Mouse (Mus musculus) CH12.LX (cell line): ENCODE measurements at regions not wholly inside any gene's neighbourhood (a gene's known extent, or its start where the extent isn't known, plus 50 kb on each side); places are given as distances from the start of the nearest gene placed in this dataset.

Source experiments
- DNase-seq: peaks from one replicate; pipeline ENCODE4 v3.0.0-alpha.2; 2013; ENCODE audit errors: extremely low read depth
- H3K27ac ChIP-seq: 2 replicates; pipeline ENCODE4 v1.5.1; 2012; ENCODE audit warnings: low read depth, mild to moderate bottlenecking, control low read depth, moderate library complexity; ENCODE audit not compliant: insufficient read depth
- H3K27me3 ChIP-seq: replicated peaks from 2 replicates; pipeline ENCODE3; 2012; ENCODE audit warnings: inconsistent platforms
- H3K36me3 ChIP-seq, 2 experiments: replicated peaks in 1 of 2; 2 replicates each; pipeline versions ENCODE3 to v1.6.1; 2012; ENCODE audit warnings: inconsistent platforms in 1 of 2, low read length in 1 of 2, mild to moderate bottlenecking in 1 of 2, mixed read lengths in 1 of 2, moderate library complexity in 1 of 2; ENCODE audit not compliant: control insufficient read depth in 1 of 2, insufficient read depth in 1 of 2
- H3K4me1 ChIP-seq, 2 experiments: 2 replicates each; pipeline ENCODE4 v1.6.1; 2012; ENCODE audit warnings: inconsistent platforms in 1 of 2, moderate library complexity in 1 of 2; ENCODE audit not compliant: insufficient read depth in 2 of 2, control insufficient read depth in 1 of 2
- H3K4me2 ChIP-seq: 2 replicates; pipeline ENCODE4 v1.6.1; 2012; ENCODE audit warnings: low read depth, mild to moderate bottlenecking, control low read depth; ENCODE audit not compliant: poor library complexity, insufficient read depth, severe bottlenecking
- H3K4me3 ChIP-seq, 3 experiments: fragments of 150-350 bp in 1 of 3; sonication (generic) in 1 of 3; replicated peaks in 1 of 3; 2 replicates each; pipeline versions ENCODE3 to v1.5.1; 2011 to 2012; ENCODE audit warnings: low read depth in 2 of 3, low read length in 2 of 3, mild to moderate bottlenecking in 2 of 3, moderate library complexity in 2 of 3, control low read depth in 1 of 3, improper control_type of control experiment in 1 of 3, inconsistent platforms in 1 of 3, mixed read lengths in 1 of 3; ENCODE audit not compliant: poor library complexity in 1 of 3
- H3K79me2 ChIP-seq: replicated peaks from 2 replicates; pipeline ENCODE4 v1.6.1; 2012; ENCODE audit warnings: mild to moderate bottlenecking, moderate library complexity; ENCODE audit not compliant: control insufficient read depth, poor library complexity, insufficient read depth, severe bottlenecking; ENCODE audit errors: extremely low read depth
- H3K9ac ChIP-seq: 2 replicates; pipeline ENCODE4 v1.6.1; 2012; ENCODE audit warnings: low read depth, mild to moderate bottlenecking, control low read depth, moderate library complexity; ENCODE audit not compliant: insufficient read depth
- H3K9me3 ChIP-seq: replicated peaks from 2 replicates; pipeline ENCODE3; 2012; ENCODE audit warnings: low read length, inconsistent platforms, mixed read lengths
- BHLHE40 ChIP-seq: IDR thresholded peaks from 2 replicates; pipeline ENCODE4 v1.6.1; 2011; ENCODE audit warnings: mild to moderate bottlenecking, low read depth, low read length, improper control_type of control experiment
- CHD1 ChIP-seq: IDR thresholded peaks from 2 replicates; pipeline ENCODE4 v1.6.1; 2012; ENCODE audit warnings: low read depth, low read length, improper control_type of control experiment, inconsistent platforms
- CHD2 ChIP-seq: IDR thresholded peaks from 2 replicates; pipeline ENCODE4 v1.6.1; 2011; ENCODE audit warnings: low read length, improper control_type of control experiment
- ELF1 ChIP-seq: IDR thresholded peaks from 2 replicates; pipeline ENCODE4 v1.6.1; 2014; ENCODE audit warnings: low read depth, mild to moderate bottlenecking, inconsistent platforms, low read length, improper control_type of control experiment
- EP300 ChIP-seq: IDR thresholded peaks from 2 replicates; pipeline ENCODE4 v1.6.1; 2011; ENCODE audit warnings: low read length, improper control_type of control experiment
- ETS1 ChIP-seq: conservative IDR thresholded peaks from 2 replicates; pipeline ENCODE4 v1.6.1; 2012; ENCODE audit warnings: low read depth, mild to moderate bottlenecking, inconsistent platforms, low read length, improper control_type of control experiment, moderate library complexity
- IRF4 ChIP-seq: IDR thresholded peaks from 2 replicates; pipeline ENCODE4 v1.6.1; 2014; ENCODE audit warnings: low read depth, mild to moderate bottlenecking, inconsistent platforms, low read length, improper control_type of control experiment
- JUN ChIP-seq: IDR thresholded peaks from 2 replicates; pipeline ENCODE4 v1.6.1; 2011; ENCODE audit warnings: low read depth, mild to moderate bottlenecking, low read length, improper control_type of control experiment, moderate library complexity; ENCODE audit not compliant: insufficient read depth
- MAX ChIP-seq: IDR thresholded peaks from 2 replicates; pipeline ENCODE4 v1.6.1; 2011; ENCODE audit warnings: low read length, improper control_type of control experiment
- MXI1 ChIP-seq: IDR thresholded peaks from 2 replicates; pipeline ENCODE4 v1.6.1; 2011; ENCODE audit warnings: mild to moderate bottlenecking, low read depth, low read length, improper control_type of control experiment
- NRF1 ChIP-seq: IDR thresholded peaks from 2 replicates; pipeline ENCODE4 v1.6.1; 2014; ENCODE audit warnings: low read depth, mild to moderate bottlenecking, inconsistent platforms, low read length, improper control_type of control experiment, moderate library complexity
- PAX5 ChIP-seq: IDR thresholded peaks from 2 replicates; pipeline ENCODE4 v1.6.1; 2012; ENCODE audit warnings: low read length, inconsistent platforms, mixed read lengths
- POLR2A ChIP-seq: IDR thresholded peaks from 2 replicates; pipeline ENCODE4 v1.6.1; 2011; ENCODE audit warnings: low read depth, mild to moderate bottlenecking, improper control_type of control experiment, low read length
- SIN3A ChIP-seq: IDR thresholded peaks from 2 replicates; pipeline ENCODE4 v1.6.1; 2012; ENCODE audit warnings: low read length, improper control_type of control experiment, inconsistent platforms
- TCF12 ChIP-seq: IDR thresholded peaks from 2 replicates; pipeline ENCODE4 v1.6.1; 2014; ENCODE audit warnings: low read depth, mild to moderate bottlenecking, inconsistent platforms, low read length, improper control_type of control experiment
- USF1 ChIP-seq: IDR thresholded peaks from 2 replicates; pipeline ENCODE4 v1.6.1; 2014; ENCODE audit warnings: low read depth, mild to moderate bottlenecking, inconsistent platforms, low read length, improper control_type of control experiment
- ZMIZ1 ChIP-seq: IDR thresholded peaks from 2 replicates; pipeline ENCODE4 v1.6.1; 2012; ENCODE audit warnings: low read depth, mild to moderate bottlenecking, inconsistent platforms, low read length, improper control_type of control experiment
- dilution Hi-C: fragments of 300-500 bp; cut with MboI; formaldehyde crosslinking; loops from 2 replicates; pipeline ENCODE4 v1.14.3; 2020; ENCODE audit warnings: low sequenced_read_pairs; ENCODE audit not compliant: extremely low pct_unique_long_range_greater_than_20kb, extremely low pct_ligation_motif_present
- in situ Hi-C: fragments of 300-500 bp; cut with MboI; formaldehyde crosslinking; loops from 3 replicates; pipeline ENCODE4 v1.14.3; 2019; ENCODE audit warnings: low sequenced_read_pairs, low pct_ligation_motif_present, low pct_unique_long_range_greater_than_20kb, mixed read lengths

DNA sequence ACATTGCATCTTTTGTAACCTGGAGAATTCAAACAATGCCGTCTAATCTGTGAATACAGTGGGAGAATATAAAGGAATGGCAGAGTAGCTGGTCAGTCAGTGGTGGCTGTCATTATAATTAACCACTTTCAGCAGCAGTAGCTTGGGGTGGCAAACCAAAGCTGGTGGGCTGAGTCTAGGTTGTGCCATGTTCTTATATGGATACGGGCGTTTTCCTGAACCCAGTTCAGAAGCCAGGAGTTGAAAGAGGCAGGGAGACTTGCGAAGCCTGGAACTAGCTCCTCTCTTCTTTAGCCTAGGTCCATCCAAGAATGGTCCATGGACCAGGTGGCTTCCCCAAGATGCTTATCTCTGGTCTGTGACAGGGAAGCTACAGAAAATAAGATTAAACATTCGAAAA, 135.7 kb downstream of the Btg1 start:
- Histone ChIP-seq H3K27ac (no peak overlapping the region), H3K4me1 (peaks cover 2 to 14% of the 10 kb centered on the region in 2 experiments; a peak in 2 of 4 replicates), H3K9ac (no peak overlapping the region), H3K9me3 (no peaks in the 10 kb centered on the region), H3K4me2 (no peak overlapping the region), H3K4me3 (no peak overlapping the region), H3K27me3 (no peaks in the 10 kb centered on the region), H3K36me3 (no peaks in the 10 kb centered on the region), H3K79me2 (no peaks in the 10 kb centered on the region)
- in situ Hi-C loops (no loop called here), dilution Hi-C loops (no loop called here)
- no peak for TF ChIP-seq POLR2A
- no peak for TF ChIP-seq CHD1
- no peak for TF ChIP-seq CHD2
- no peak for TF ChIP-seq MXI1
- DNase-seq: no peak

DNA sequence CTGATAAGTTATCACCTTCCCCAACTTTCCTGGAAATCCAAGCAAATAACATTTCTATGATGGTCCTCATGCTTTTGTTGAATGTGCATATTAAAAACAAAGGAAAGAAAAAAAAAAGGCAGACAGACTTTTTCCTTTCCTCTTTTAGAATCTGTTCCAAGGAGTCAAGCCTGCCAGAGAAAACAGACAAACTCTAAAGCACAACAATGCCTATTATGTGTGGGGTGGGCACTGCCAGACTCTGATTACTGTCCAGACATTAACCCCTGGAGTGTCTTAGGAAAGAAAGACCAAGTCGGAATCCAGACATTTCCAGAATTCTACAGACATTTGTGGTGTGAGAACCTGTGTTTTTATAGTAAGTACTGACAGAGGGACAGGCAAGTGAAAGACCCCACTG, 136.7 kb downstream of the Btg1 start:
- Histone ChIP-seq H3K4me3 (no peak overlapping the region), H3K9me3 (no peaks in the 10 kb centered on the region), H3K27me3 (no peaks in the 10 kb centered on the region), H3K9ac (no peak overlapping the region), H3K4me1 (peaks cover 2 to 14% of the 10 kb centered on the region in 2 experiments; a peak in 2 of 4 replicates), H3K36me3 (no peaks in the 10 kb centered on the region), H3K79me2 (no peaks in the 10 kb centered on the region), H3K27ac (no peak overlapping the region), H3K4me2 (no peak overlapping the region)
- dilution Hi-C loops (no loop called here), in situ Hi-C loops (no loop called here)
- no peak for TF ChIP-seq BHLHE40
- no peak for TF ChIP-seq NRF1
- TF ChIP-seq EP300: no peak
- no peak for TF ChIP-seq TCF12
- no peak for TF ChIP-seq IRF4
- TF ChIP-seq ETS1: no peak
- TF ChIP-seq ELF1: no peak
- TF ChIP-seq JUN: no peak
- no peak for TF ChIP-seq MAX
- TF ChIP-seq CHD2: no peak
- no peak for TF ChIP-seq ZMIZ1
- no peak for TF ChIP-seq CHD1
- no peak for TF ChIP-seq PAX5
- no peak for TF ChIP-seq USF1
- no peak for DNase-seq

DNA sequence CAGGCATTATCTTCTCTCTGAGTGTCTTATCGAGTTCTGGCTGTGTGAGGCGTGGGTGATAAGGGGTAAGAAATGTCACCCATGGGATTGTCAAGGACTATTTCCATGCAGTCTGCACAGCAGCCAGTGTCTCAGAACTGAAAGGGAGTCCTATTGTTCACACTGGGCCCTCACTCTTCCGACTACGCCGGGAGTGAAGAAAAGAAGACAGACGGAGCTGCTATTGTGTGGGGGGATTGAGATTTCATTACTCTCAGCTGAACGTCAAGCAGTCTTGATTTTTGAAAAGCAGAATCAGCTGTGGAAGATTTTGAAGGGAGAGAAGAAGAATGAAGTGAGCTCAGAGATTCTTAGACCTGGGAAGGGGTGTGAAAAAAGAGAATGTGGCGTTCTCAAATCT, 138.9 kb downstream of the Btg1 start:
- no peak overlapping the region for H3K4me3 ChIP-seq
- no peak for TF ChIP-seq POLR2A
- TF ChIP-seq SIN3A: no peak
- in situ Hi-C loops (no loop called here), dilution Hi-C loops (no loop called here)
- no peak for DNase-seq
- no peaks in the 10 kb centered on the region for H3K27me3 ChIP-seq
- H3K36me3 ChIP-seq: no peaks in the 10 kb centered on the region
- H3K9ac ChIP-seq: no peak overlapping the region
- H3K79me2 ChIP-seq: no peaks in the 10 kb centered on the region
- peaks cover 2 to 14% of the 10 kb centered on the region in 2 experiments; a peak in 2 of 4 replicates for H3K4me1 ChIP-seq
- no peak overlapping the region for H3K27ac ChIP-seq
- H3K4me2 ChIP-seq: no peak overlapping the region
- no peaks in the 10 kb centered on the region for H3K9me3 ChIP-seq
